ENCODE assay signal across 8 mouse cellular contexts in genomic region chr2:104712486-104712809, GRCm38 (mm10). TPM values are rescaled to one million over a fixed set of nuclear protein-coding genes. Genes with fewer than 3 reads are reported as not detected.
A peak's percentile ranks its signal among the peaks of the same experiment; 100 is the strongest.
DNase-seq lines count a peak whose midpoint lies in the region; ATAC-seq lines count a peak whose summit lies in the region.

No protein-coding gene starts in this region.

- WGBS in kidney, embryonic 14.5 days: 2% methylated on average over 7 of the region's 7 CpGs
- WGBS in hindbrain, embryonic 15.5 days: 1% methylated on average over 7 of the region's 7 CpGs
- 5% methylated on average over 7 of the region's 7 CpGs for WGBS in midbrain, embryonic 13.5 days

- peak; percentile 37; the same call in 1 of the 2 replicates for ATAC-seq in kidney, embryonic 14.5 days (ENCODE audit: low FRiP score, low TSS enrichment)
- ATAC-seq in hindbrain, embryonic 15.5 days (ENCODE audit: low FRiP score, low read depth): no peak
- ATAC-seq in midbrain, embryonic 13.5 days: no peak

- H3K4me3 ChIP-seq in kidney, embryonic 14.5 days (ENCODE audit: low read length): peak overlapping the region; percentile 92
- peak overlapping the region; percentile 89 for H3K4me3 ChIP-seq in hindbrain, embryonic 15.5 days
- peak overlapping the region; percentile 74 for H3K4me3 ChIP-seq in midbrain, embryonic 13.5 days (replicated peaks)

- peak overlapping the region; percentile 71 for H3K4me2 ChIP-seq in kidney, embryonic 14.5 days (replicated peaks; ENCODE audit: low read depth, low read length)
- H3K4me2 ChIP-seq in hindbrain, embryonic 15.5 days: peak overlapping the region; percentile 85
- peak overlapping the region; percentile 66 for H3K4me2 ChIP-seq in midbrain, embryonic 13.5 days (replicated peaks)

- peak overlapping the region; percentile 84 for H3K9ac ChIP-seq in kidney, embryonic 14.5 days (ENCODE audit: low read depth, low read length)
- H3K9ac ChIP-seq in hindbrain, embryonic 15.5 days: peak overlapping the region; percentile 87
- H3K9ac ChIP-seq in midbrain, embryonic 13.5 days (replicated peaks): peak overlapping the region; percentile 89

- no peak for DNase-seq in kidney, postnatal 10 days
- DNase-seq in c-Kit-positive CD71-positive TER-119-positive erythroid progenitor cells, embryonic 14.5 days (ENCODE audit: low spot score): peak; percentile 35
- no peak for DNase-seq in right cerebral cortex, adult 2 months (ENCODE audit: low spot score in 2 of 2)
- DNase-seq in urinary bladder, postnatal 4 days (ENCODE audit: low spot score in 2 of 2): no peak
- DNase-seq in spleen, adult 12 weeks (ENCODE audit: low spot score): no peak

- H3K9me3 ChIP-seq in kidney, embryonic 14.5 days (ENCODE audit: control insufficient read depth, low read length): no peaks in the 10 kb centered on the region
- no peaks in the 10 kb centered on the region for H3K9me3 ChIP-seq in hindbrain, embryonic 15.5 days
- H3K9me3 ChIP-seq in midbrain, embryonic 13.5 days: no peaks in the 10 kb centered on the region

- no peaks in the 10 kb centered on the region for H3K27me3 ChIP-seq in kidney, embryonic 14.5 days (ENCODE audit: control insufficient read depth, insufficient read depth, low read length)
- no peaks in the 10 kb centered on the region for H3K27me3 ChIP-seq in hindbrain, embryonic 15.5 days
- peaks cover 5% of the 10 kb centered on the region; the same call in 1 of the 2 replicates for H3K27me3 ChIP-seq in midbrain, embryonic 13.5 days

- no peaks in the 10 kb centered on the region for H3K36me3 ChIP-seq in kidney, embryonic 14.5 days (ENCODE audit: control insufficient read depth, insufficient read depth, low read length)
- no peaks in the 10 kb centered on the region for H3K36me3 ChIP-seq in hindbrain, embryonic 15.5 days
- peaks cover 8% of the 10 kb centered on the region; the same call in 1 of the 2 replicates for H3K36me3 ChIP-seq in midbrain, embryonic 13.5 days

- peak overlapping the region; percentile 81 for H3K27ac ChIP-seq in kidney, embryonic 14.5 days (ENCODE audit: low read depth, low read length)
- peak overlapping the region; percentile 95 for H3K27ac ChIP-seq in hindbrain, embryonic 15.5 days (replicated peaks)
- H3K27ac ChIP-seq in midbrain, embryonic 13.5 days: peak overlapping the region; percentile 91

- peaks cover 10% of the 10 kb centered on the region for H3K4me1 ChIP-seq in kidney, embryonic 14.5 days (ENCODE audit: control insufficient read depth, insufficient read depth, low read length)
- H3K4me1 ChIP-seq in hindbrain, embryonic 15.5 days (replicated peaks): peaks cover 22% of the 10 kb centered on the region
- peaks cover 25% of the 10 kb centered on the region for H3K4me1 ChIP-seq in midbrain, embryonic 13.5 days (replicated peaks)

RNA-seq across cellular contexts. Expression of gene Tcp11l1, which starts 0.5 kb away (rescaled TPM):
- polyA plus RNA-seq in kidney, embryonic 14.5 days (2014; fragmentation: Nextera tagmentation; extraction: Ambion mirVana): 57.0 and 59.1 TPM in 2 replicates
- polyA plus RNA-seq in hindbrain, embryonic 15.5 days (2015; fragmentation: Nextera tagmentation; extraction: Ambion mirVana): 59.3 and 61.5 TPM in 2 replicates
- 74.4 and 75.8 TPM in 2 replicates for polyA plus RNA-seq in midbrain, embryonic 13.5 days (2015; fragmentation: Nextera tagmentation; extraction: Ambion mirVana)

RNA-seq across cellular contexts. Expression of gene Pin1rt1, which starts 3.7 kb away (rescaled TPM):
- not detected in 2 replicates for polyA plus RNA-seq in kidney, embryonic 14.5 days (2014; fragmentation: Nextera tagmentation; extraction: Ambion mirVana)
- 0.13 TPM in 1 of 2 replicates, not detected in the other for polyA plus RNA-seq in hindbrain, embryonic 15.5 days (2015; fragmentation: Nextera tagmentation; extraction: Ambion mirVana)
- polyA plus RNA-seq in midbrain, embryonic 13.5 days (2015; fragmentation: Nextera tagmentation; extraction: Ambion mirVana): 0.17 TPM in 1 of 2 replicates, not detected in the other

RNA-seq across cellular contexts. Expression of gene Depdc7, which starts 30.2 kb away (rescaled TPM):
- polyA plus RNA-seq in kidney, embryonic 14.5 days (2014; fragmentation: Nextera tagmentation; extraction: Ambion mirVana): 18.5 and 20.7 TPM in 2 replicates
- polyA plus RNA-seq in hindbrain, embryonic 15.5 days (2015; fragmentation: Nextera tagmentation; extraction: Ambion mirVana): 1.2 and 1.6 TPM in 2 replicates
- polyA plus RNA-seq in midbrain, embryonic 13.5 days (2015; fragmentation: Nextera tagmentation; extraction: Ambion mirVana): 1.7 and 1.9 TPM in 2 replicates
